Mouse (Mus musculus) heart, adult 2 months (tissue): Measurements from ENCODE around the gene Marf1.

ENCODE experiments used
- CTCF ChIP-seq: fragments of 200-600 bp; IDR thresholded peaks from 2 replicates; pipeline ENCODE4 v1.8.1; 2022; ENCODE audit warnings: antibody characterized with exemption, mild to moderate bottlenecking, moderate library complexity
- EP300 ChIP-seq: fragments of 200-500 bp; IDR thresholded peaks from 2 replicates; pipeline ENCODE4 v1.6.1; 2011; ENCODE audit warnings: low read depth, low read length, control low read depth; ENCODE audit not compliant: insufficient read depth
- POLR2A ChIP-seq: fragments of 200-500 bp; IDR thresholded peaks from 2 replicates; pipeline ENCODE4 v1.6.1; 2011; ENCODE audit warnings: mild to moderate bottlenecking, low read depth, low read length, control low read depth; ENCODE audit not compliant: insufficient read depth

DNA sequence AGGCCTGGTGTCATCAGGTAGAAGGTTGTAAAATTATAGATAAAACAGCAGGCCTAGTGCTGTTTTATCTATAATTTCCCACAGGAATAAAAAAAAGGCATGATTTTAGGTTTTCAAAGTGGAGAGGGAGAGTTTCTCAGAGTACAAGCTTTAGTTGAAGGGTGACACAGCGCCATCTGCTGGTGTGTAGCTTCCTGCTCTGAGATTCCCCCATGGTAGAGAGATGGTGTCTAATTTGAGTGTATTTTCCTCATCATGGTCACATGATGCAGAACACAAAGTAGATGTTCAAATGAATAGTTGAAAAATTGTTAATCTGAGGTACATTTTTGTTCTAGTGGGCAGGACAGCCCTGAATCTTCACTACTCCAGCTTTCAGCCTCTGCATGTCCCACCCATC is 32.3 kb upstream of the Marf1 start:
- TF ChIP-seq POLR2A (no peak), CTCF (peak; percentile 94), EP300 (no peak)
